Mouse (Mus musculus) hindbrain, embryonic 11.5 days (tissue): ENCODE results near the gene Stk11ip. TPM values are rescaled to one million over a fixed set of nuclear protein-coding genes. Genes with fewer than 3 reads are reported as not detected.

Experiments used
- ATAC-seq: fragments of 200-750 bp; cut with Nextera tagmentation; 2 replicates; pipeline ENCODE4 v1.8.0; 2017; ENCODE audit warnings: mild to moderate bottlenecking, moderate TSS enrichment, moderate library complexity; ENCODE audit not compliant: low FRiP score
- DNase-seq: peaks from one replicate; pipeline ENCODE4 v3.0.0-alpha.2; 2015; ENCODE audit warnings: low spot score
- H3K27ac ChIP-seq: fragments of 300-500 bp; sonication (generic); 2 replicates; pipeline ENCODE4 v1.5.1; 2014; ENCODE audit warnings: mild to moderate bottlenecking, low read depth, low read length
- H3K27me3 ChIP-seq: fragments of 300-500 bp; sonication (generic); 2 replicates; pipeline ENCODE4 v1.6.1; 2014; ENCODE audit warnings: mild to moderate bottlenecking, low read length, moderate library complexity, mixed read lengths; ENCODE audit not compliant: control insufficient read depth, insufficient read depth
- H3K36me3 ChIP-seq: fragments of 300-500 bp; sonication (generic); 2 replicates; pipeline ENCODE4 v1.6.1; 2014; ENCODE audit warnings: mild to moderate bottlenecking, low read length, moderate library complexity, mixed read lengths; ENCODE audit not compliant: control insufficient read depth, insufficient read depth
- H3K4me1 ChIP-seq: fragments of 300-500 bp; sonication (generic); replicated peaks from 2 replicates; pipeline ENCODE4 v1.6.1; 2014; ENCODE audit warnings: low read length, mixed read lengths; ENCODE audit not compliant: control insufficient read depth, insufficient read depth
- H3K4me2 ChIP-seq: fragments of 300-500 bp; sonication (generic); replicated peaks from 2 replicates; pipeline ENCODE4 v1.6.1; 2014; ENCODE audit warnings: mild to moderate bottlenecking, low read depth, low read length
- H3K4me3 ChIP-seq: fragments of 300-500 bp; sonication (generic); 2 replicates; pipeline ENCODE4 v1.5.1; 2014; ENCODE audit warnings: low read depth, low read length
- H3K9ac ChIP-seq: fragments of 300-500 bp; sonication (generic); 2 replicates; pipeline ENCODE4 v1.6.1; 2014; ENCODE audit warnings: low read depth, low read length
- H3K9me3 ChIP-seq: fragments of 300-500 bp; sonication (generic); 2 replicates; pipeline ENCODE4 v1.6.1; 2016; ENCODE audit warnings: low read length; ENCODE audit not compliant: control insufficient read depth
- WGBS: fragments of 180-500 bp; shearing (Covaris S2); extraction: QIAGEN DNeasy Blood & Tissue Kit; methylation state at CpG from one replicate; pipeline ENCODE4 v1.1.7; 2014; 5-methylcytosine and 5-hydroxymethylcytosine counted together
- polyA plus RNA-seq: library from polyadenylated mRNA; unstranded; fragments of >200 nt; fragmentation: Nextera tagmentation; extraction: Ambion mirVana; gene quantifications from 2 replicates; pipeline ENCODE4 v1.2.1, GENCODE M21; 2014

Stk11ip gene
- polyA plus RNA-seq, 1 experiment from 2014 or later, result 11.8 TPM

DNA sequence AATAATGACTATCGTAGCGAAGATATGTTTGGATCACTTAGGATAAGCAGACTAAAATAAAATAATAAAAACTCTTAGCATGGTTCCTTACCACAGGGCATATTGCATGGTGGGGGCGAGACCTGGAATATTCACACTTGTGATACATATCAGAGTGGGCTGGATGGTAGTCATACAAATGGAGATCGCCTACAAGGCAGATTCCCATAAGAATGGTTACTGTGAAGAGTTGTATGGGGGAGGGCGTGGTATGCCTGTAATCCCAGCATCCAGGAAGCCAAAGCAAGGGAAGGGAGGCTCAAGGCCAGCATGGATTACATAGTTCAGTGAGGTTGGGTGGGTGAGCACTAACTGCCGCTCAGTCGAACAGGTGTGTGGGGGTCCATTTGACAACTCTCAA, 40.6 kb upstream of the Stk11ip start:
- WGBS, result 89% methylated on average over 7 of the region's 7 CpGs
- Histone ChIP-seq H3K9me3 (no peaks in the 10 kb centered on the region), H3K36me3 (peaks cover 3% of the 10 kb centered on the region; the same call in 1 of the 2 replicates), H3K27me3 (peaks cover 29% of the 10 kb centered on the region), H3K4me2 (no peak overlapping the region; the same call in 1 of the 2 replicates), H3K4me1 (0 out of 2 replicates have a peak, but pooled peaks cover 3% of the 10 kb centered on the region), H3K27ac (no peak overlapping the region), H3K4me3 (peak overlapping the region; percentile 88; the same call in 1 of the 2 replicates), H3K9ac (no peak overlapping the region)
- DNase-seq (no peak), ATAC-seq (no peak)

- no peak overlapping the region for H3K9ac ChIP-seq
- peaks cover 52% of the 10 kb centered on the region for H3K27me3 ChIP-seq
- peak; percentile 15; the same call in 1 of the 2 replicates for ATAC-seq
- H3K27ac ChIP-seq, result no peak overlapping the region
- WGBS, result 6% methylated on average over 24 of the region's 24 CpGs
- H3K4me3 ChIP-seq, result peak overlapping the region; percentile 43; the same call in 1 of the 2 replicates
- DNase-seq, result no peak
- H3K36me3 ChIP-seq, result peaks cover 3% of the 10 kb centered on the region; the same call in 1 of the 2 replicates
- peak overlapping the region; percentile 85 for H3K4me2 ChIP-seq
- H3K4me1 ChIP-seq, result peaks cover 2% of the 10 kb centered on the region; the same call in 1 of the 2 replicates
- no peaks in the 10 kb centered on the region for H3K9me3 ChIP-seq
Measured at GRCm38 (mm10) chr1:75486561-75486960, 34.8 kb upstream of the Stk11ip start.

DNA sequence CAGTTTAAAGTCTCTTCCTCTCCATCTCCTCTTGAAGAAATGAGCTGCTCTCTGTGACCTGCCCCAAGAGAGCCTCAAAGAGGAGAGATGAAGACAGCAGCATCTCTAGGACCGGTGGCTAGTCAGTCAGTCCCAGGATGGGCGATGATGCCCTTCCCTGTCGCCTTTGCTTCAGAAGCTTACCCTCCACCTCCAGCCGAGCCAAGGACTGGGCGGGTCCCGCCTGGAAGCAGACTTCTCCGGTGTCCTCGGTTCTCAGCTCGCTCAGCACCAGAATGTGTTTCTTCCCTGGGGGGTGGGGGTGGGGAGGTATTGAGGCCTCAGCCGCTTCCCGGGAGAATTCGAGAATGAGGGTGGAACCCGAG, 34.3 kb upstream of the Stk11ip start:
- Histone ChIP-seq H3K9me3 (no peaks in the 10 kb centered on the region), H3K27me3 (peaks cover 52% of the 10 kb centered on the region), H3K4me2 (peak overlapping the region; percentile 85), H3K36me3 (peaks cover 3% of the 10 kb centered on the region; the same call in 1 of the 2 replicates), H3K4me3 (peak overlapping the region; percentile 43), H3K9ac (peak overlapping the region; percentile 28; the same call in 1 of the 2 replicates), H3K4me1 (peaks cover 2% of the 10 kb centered on the region; the same call in 1 of the 2 replicates), H3K27ac (no peak overlapping the region)
- DNase-seq, result peak; percentile 43
- WGBS, result under 1% methylated on average over 13 of the region's 13 CpGs
- peak; percentile 36; the same call in 1 of the 2 replicates for ATAC-seq

DNA sequence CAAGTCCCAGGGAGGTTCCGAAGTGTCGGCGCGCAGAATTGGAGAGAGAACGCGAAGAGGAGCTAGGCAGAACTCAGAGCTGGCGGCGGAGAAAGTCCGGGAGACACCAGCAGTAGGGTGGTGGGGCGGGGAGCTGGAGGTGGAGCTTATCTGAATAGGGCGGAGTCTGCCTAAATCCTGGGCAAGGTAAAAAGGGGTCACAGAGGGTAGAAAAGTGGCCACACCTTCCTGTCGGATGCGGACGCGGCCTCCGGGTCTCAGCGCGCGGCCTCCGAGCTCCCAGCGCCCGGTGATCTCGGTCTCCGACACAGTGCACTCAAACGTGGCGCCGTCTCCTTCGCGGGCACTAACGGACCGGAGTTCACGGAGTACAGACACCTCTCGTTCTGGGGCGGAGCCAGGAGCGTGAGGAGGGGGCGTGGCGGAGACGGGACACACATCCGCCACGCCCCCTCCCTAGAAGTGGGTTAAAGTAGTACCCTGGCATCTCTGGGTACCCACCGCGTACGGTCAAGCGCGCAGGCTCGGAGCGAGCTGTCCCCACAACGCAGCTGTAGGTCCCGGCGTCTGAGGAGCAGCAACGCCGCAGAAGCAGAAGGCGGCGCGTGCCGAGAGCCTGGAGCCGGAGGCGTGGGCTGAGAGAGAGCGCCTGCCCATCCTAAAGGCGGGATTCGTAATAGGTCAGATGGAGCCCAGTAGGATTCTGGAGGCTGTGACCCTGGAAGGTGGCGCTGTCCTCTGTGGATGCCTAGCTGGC, 33.7 kb upstream of the Stk11ip start:
- Histone ChIP-seq H3K4me3 (peak overlapping the region; percentile 43), H3K27me3 (peaks cover 53% of the 10 kb centered on the region), H3K9ac (peak overlapping the region; percentile 28; the same call in 1 of the 2 replicates), H3K36me3 (peaks cover 3% of the 10 kb centered on the region; the same call in 1 of the 2 replicates), H3K9me3 (no peaks in the 10 kb centered on the region), H3K27ac (no peak overlapping the region), H3K4me2 (peak overlapping the region; percentile 85), H3K4me1 (peaks cover 2% of the 10 kb centered on the region; the same call in 1 of the 2 replicates)
- WGBS, result under 1% methylated on average over 61 of the region's 62 CpGs
- ATAC-seq (peak; percentile 70), DNase-seq (peak; percentile 82)

DNA sequence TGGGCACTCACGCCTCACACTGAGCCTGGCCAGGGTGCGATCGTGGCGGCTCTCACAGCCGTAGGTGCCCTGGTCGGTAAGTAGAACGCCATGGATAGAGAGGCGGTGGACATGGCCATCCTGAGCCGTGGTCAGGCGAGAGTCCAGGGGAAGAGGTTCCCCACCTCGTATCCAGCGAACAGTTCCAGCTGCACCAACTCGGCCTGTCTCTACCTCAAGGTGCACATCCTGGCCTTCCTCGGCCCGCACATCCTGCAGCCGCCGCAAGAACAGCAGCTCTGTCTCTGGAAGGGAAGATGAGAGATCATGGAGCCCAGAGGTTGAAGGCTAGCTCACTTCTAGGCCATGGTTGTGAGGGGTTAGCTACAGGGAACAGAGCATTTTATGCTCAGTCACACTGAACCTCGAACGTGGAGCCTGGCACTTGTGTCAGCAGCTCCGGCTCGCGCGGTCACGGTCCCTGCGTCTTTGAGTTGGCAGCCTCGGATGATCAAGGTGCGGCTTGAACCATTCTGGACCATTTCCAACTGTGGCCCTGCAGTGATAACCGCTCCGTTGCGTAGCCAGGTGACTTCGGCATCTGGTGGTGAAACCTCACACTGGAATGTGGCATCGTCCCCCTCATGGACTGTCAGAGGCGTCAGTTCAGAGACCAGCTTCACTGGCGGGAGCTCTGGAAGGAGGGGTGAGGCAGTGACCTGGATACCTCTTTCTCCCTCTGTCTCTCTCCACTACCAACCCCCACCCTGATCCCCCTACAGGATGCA, 30.4 kb upstream of the Stk11ip start:
- WGBS, result 81% methylated on average over 33 of the region's 34 CpGs
- no peaks in the 10 kb centered on the region for H3K9me3 ChIP-seq
- no peaks in the 10 kb centered on the region for H3K36me3 ChIP-seq
- H3K4me3 ChIP-seq, result no peak overlapping the region
- H3K4me2 ChIP-seq, result no peak overlapping the region
- peaks cover 30% of the 10 kb centered on the region for H3K27me3 ChIP-seq
- no peak overlapping the region for H3K27ac ChIP-seq
- ATAC-seq, result no peak
- H3K9ac ChIP-seq, result no peak overlapping the region
- no peak for DNase-seq
- H3K4me1 ChIP-seq, result peaks cover 2% of the 10 kb centered on the region; the same call in 1 of the 2 replicates

DNA sequence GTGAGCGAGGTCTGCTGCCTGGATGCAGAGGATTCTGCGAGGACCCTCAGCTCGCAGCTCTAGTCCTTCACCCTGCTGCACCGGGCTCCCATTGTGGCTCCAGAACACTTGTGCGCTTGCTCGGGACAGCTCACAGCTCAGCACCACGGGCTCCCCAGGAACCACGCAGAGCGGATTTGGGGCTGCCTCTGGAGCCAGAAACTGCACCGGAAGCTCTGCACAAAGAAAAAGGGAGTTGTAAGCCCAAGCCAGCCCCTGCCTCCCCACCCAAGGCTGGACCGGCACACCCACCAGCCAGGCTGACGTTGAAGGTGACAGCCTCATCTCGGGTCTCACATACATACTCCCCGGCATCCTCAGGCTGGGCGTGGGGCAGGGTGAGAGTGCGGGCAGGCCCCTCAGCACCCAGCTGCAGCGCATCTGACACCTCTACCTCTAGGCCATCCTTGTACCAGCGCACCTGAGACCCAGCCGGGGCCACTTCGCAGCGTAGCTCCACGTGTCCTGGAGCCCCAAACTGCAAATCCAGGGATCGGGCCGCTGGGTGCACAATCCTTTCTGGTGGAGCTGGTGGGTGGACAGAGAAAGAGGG, 28.7 kb upstream of the Stk11ip start:
- no peak for ATAC-seq
- Histone ChIP-seq H3K36me3 (no peaks in the 10 kb centered on the region), H3K4me2 (no peak overlapping the region)

GRCm38 (mm10) chr1:75494878-75495548, 26.3 kb upstream of the Stk11ip start:
- H3K36me3 ChIP-seq, result no peaks in the 10 kb centered on the region
- DNase-seq, result peak; percentile 69
- no peak overlapping the region for H3K4me2 ChIP-seq
- H3K27me3 ChIP-seq, result peaks cover 3% of the 10 kb centered on the region
- H3K27ac ChIP-seq, result no peak overlapping the region
- H3K9ac ChIP-seq, result peak overlapping the region; percentile 2; the same call in 1 of the 2 replicates
- no peak for ATAC-seq
- WGBS, result 49% methylated on average over 12 of the region's 12 CpGs
- no peaks in the 10 kb centered on the region for H3K9me3 ChIP-seq
- H3K4me3 ChIP-seq, result no peak overlapping the region
- no peaks in the 10 kb centered on the region for H3K4me1 ChIP-seq

More for the DNA sequence above, 28.7 kb upstream of the Stk11ip start:
- no peak overlapping the region for H3K27ac ChIP-seq
- H3K27me3 ChIP-seq, result peaks cover 16% of the 10 kb centered on the region
- no peaks in the 10 kb centered on the region for H3K9me3 ChIP-seq
- WGBS, result 34% methylated on average over 24 of the region's 24 CpGs
- no peaks in the 10 kb centered on the region for H3K4me1 ChIP-seq
- no peak for DNase-seq
- H3K4me3 ChIP-seq, result no peak overlapping the region
- H3K9ac ChIP-seq, result no peak overlapping the region

DNA sequence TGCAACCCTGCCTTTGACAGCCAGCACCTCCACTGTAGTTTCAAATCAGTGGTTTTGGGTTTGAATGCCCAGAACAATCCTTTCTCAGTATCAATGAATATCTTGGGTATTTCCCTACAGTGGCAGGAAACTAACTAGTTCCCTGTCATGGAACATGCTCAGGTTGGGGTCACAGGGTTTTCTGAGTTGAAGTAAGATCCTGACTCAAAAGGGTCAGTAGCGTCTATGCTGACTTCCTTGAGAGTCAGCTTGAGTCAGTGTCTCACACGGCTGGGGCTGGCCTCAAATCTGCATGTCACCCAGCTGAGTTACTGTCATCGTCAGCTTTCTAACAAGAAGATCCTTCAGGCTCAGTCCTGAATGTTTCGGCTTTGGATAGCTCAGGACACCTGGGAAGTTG, 22.4 kb upstream of the Stk11ip start:
- WGBS, result 85% methylated on average over 4 of the region's 4 CpGs
- no peak overlapping the region for H3K4me3 ChIP-seq
- no peaks in the 10 kb centered on the region for H3K36me3 ChIP-seq
- H3K27me3 ChIP-seq, result no peaks in the 10 kb centered on the region
- H3K9me3 ChIP-seq, result no peaks in the 10 kb centered on the region
- no peak for DNase-seq
- H3K9ac ChIP-seq, result no peak overlapping the region
- ATAC-seq, result no peak
- no peak overlapping the region for H3K27ac ChIP-seq
- H3K4me2 ChIP-seq, result no peak overlapping the region
- no peaks in the 10 kb centered on the region for H3K4me1 ChIP-seq
